Mouse (Mus musculus): ENCODE data around the gene Maip1.

Gene Maip1

GRCm38 (mm10) chr1:57428368-57429308 lies 22.5 kb downstream of the Maip1 start:
- peak; percentile 76 for DNase-seq (ENCODE audit: low read depth, low spot score)

DNA sequence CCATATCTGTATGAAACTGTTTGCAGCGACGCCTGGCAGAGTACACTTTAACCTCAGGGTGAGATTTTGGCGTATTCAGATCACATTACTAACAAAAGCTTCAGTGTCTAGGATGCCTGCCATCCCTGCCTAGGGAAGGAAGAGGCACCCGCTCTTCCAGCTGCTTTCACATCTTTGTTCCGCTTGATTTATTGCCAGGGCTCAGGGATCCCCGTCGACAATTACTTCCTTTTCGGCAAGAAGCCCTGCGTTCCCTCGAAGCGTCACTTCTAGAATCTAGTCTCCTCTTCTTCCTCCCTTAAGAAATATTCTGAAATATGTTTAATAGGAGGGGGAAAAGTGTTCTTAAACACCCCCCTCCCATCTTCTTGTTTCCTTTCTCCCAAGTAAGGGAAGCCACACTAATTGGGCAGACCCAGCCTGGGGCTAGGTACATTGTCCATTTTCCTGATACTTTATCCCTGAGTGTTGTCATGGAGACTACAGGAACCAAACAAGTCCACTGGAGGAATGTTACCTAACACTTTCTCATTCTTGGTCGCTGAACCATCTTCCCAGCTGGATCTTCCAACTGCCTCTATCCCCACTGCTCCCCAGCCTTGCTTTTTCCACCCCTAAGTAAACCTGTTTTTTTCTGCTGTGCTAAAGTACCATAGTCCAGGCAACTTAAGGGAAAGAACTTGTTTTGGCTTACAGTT lies 23.8 kb downstream of the Maip1 start:
- DNase-seq (ENCODE audit: low read depth, low spot score) = no peak

- no peak for DNase-seq (ENCODE audit: low read depth, low spot score)
Observed at GRCm38 (mm10) chr1:57433141-57433540, 27.0 kb downstream of the Maip1 start.

DNA sequence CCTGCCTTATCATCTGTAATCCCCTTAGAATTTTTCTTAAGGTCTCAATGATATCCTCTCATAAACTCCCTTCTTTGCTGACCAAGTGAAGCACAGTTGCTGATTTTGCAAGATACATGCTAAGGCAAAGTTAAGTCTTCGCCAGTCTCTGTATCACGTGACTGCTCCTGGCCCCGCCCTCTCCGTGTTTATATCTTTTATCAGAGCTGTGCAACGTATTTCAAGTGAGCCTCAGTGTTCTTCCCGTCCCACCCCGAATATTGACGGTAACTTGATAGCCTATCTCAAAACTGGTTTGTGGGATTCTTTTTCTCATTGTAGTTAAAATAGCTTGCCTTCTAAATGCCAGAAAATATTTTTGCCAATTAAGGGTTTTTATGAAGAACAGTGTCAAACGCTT lies 30.3 kb downstream of the Maip1 start:
- DNase-seq (ENCODE audit: low read depth, low spot score) = no peak

DNA sequence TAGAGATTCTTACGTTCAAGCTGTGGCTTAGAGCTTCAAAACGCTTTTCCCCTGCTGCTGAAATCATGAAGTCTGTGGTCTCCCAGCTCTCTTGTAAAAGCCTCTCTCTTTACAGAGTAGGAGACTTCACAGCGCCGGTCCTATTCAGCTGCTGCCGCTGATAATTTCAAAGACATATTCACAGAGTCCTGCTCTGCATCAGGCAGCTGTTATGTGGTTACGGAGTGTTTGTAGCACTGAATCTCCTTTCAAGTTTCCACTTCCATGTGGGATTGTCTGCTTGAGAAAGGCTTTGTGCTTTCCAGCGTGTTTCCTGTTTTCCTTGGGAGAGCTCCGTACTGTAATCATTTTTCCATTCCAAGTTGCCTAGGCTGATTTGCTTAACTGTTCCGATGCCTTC lies 30.8 kb downstream of the Maip1 start:
- no peak for DNase-seq (ENCODE audit: low read depth, low spot score)

DNA sequence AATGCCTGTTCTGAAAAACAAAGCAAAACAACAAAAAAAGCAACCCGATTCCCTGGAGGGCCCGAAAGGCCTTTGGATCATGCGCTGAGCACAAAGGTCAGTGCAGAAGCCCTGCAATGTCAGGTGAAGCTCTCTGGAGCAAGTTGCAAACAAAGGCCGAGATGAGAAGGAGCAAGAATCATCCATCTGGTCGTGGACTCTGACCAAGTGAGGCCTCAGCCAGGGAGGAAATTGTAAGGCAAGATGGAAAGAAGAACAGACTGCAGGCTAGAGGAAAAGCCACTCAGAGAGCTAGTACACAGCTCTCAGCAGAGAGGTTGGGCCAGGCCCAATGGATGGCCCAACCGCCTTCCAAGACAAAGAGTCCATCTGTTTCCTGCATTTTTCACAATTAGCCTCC lies 32.9 kb downstream of the Maip1 start:
- no peak for DNase-seq (ENCODE audit: low read depth, low spot score)

DNA sequence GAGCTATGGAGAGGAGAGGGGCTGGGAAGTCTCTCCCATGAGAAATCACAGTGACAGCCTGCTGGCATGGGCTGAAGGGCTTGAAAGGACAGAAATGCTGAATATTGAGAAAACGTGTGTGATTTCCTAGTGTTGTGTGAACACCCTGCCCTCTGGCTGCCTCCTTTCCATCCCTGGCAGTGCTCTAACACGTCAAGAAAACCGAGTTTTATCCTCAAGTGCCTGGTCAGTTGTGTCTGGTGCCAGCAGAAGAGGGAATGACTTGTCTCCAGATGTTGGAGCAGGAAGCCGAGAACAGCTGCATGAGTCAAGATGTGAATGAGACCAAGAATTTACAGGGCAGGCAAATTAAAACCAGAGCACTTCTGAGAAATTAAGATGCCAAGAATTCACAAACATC lies 34.6 kb downstream of the Maip1 start:
- DNase-seq (ENCODE audit: low read depth, low spot score) = no peak

DNA sequence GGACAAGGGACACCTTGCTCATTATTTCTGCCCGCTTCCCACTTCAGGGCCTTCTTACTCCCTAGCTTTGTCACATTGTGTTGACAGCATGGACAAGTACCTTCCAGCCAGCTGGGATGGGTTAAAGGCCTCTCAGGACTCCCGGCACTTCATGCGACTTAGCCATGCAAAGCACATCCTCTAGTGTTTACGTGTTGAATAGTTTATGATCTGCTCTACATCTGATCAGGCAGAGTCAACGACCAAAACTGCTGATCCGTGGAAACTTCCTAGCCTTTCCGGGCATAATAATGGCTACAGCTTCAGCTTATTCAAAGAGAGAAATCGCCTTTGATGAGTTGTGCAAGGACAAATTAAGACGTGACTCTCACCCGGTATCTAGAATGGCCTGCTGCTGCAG lies 39.6 kb downstream of the Maip1 start:
- no peak for DNase-seq (ENCODE audit: low read depth, low spot score)

GRCm38 (mm10) chr1:57450241-57450640 lies 44.1 kb downstream of the Maip1 start:
- no peak for DNase-seq (ENCODE audit: low read depth, low spot score)

- no peak for DNase-seq (ENCODE audit: low read depth, low spot score)
Observed at GRCm38 (mm10) chr1:57460305-57460940, 54.3 kb downstream of the Maip1 start.
